Mouse (Mus musculus) neural tube, postnatal 0 days (tissue): ENCODE measurements around the gene Olfr453. TPM values are rescaled to one million over a fixed set of nuclear protein-coding genes. Genes with fewer than 3 reads are reported as not detected.

Source experiments
- polyA plus RNA-seq: library from polyadenylated mRNA; unstranded; fragments of >200 nt; fragmentation: Nextera tagmentation; extraction: Ambion mirVana; gene quantifications from 2 replicates; pipeline ENCODE4 v1.2.1, GENCODE M21; 2015

Olfr453 gene
- not detected in 2 replicates for polyA plus RNA-seq

DNA sequence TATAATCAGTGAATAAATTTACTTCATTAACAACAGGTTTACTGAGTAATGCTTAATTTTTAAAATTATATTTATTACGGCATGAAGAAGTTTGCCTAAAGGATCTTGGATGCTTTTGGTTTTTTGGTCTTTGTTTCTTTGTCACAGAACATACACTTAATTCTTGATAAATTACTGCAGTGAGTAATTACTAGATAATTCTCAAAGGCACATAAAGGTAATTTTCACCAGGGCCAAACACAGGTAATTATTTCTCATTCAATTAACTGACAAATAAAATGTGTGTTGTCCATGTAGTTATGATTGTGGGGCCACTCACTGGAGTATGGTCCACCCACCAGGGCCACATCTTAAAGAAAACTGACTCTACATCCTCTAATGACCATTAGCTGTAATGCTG, at the start of gene Olfr453:
TSS of gene Olfr453 (plus strand) at position 301 of the 400 bp plus-strand sequence.

GRCm38 (mm10) chr6:42709291-42710211, 29.6 kb upstream of the Olfr453 start, which contains the start of gene Tcaf1:
Gene Tcaf1, minus strand, starts transcription at chr6:42710088.

GRCm38 (mm10) chr6:42756104-42756503, 16.9 kb downstream of the Olfr453 start, which contains the start of gene Olfr38:
Gene Olfr38, plus strand, starts transcription at chr6:42756404.

GRCm38 (mm10) chr6:42784793-42785192, 45.6 kb downstream of the Olfr453 start, which contains the start of gene Olfr452:
Gene Olfr452, plus strand, starts transcription at chr6:42785093.

Other genes with a start within 250 kb of the Olfr453 start
- gene Olfr455, start 191.8 kb upstream of the Olfr453 start, polyA plus RNA-seq = not detected in 2 replicates
- not detected in 2 replicates for gene Tcaf3, start 141.7 kb upstream of the Olfr453 start, polyA plus RNA-seq
- 2.6 TPM in 2 replicates for gene Tcaf2, start 94.1 kb upstream of the Olfr453 start, polyA plus RNA-seq
- gene Tcaf1, start 29.3 kb upstream of the Olfr453 start, polyA plus RNA-seq = 161 and 171 TPM in 2 replicates
- gene Olfr38, start 17.0 kb downstream of the Olfr453 start, polyA plus RNA-seq = not detected in 2 replicates
- gene Olfr452, start 45.7 kb downstream of the Olfr453 start, polyA plus RNA-seq = not detected in 2 replicates
- not detected in 2 replicates for gene Olfr450, start 72.6 kb downstream of the Olfr453 start, polyA plus RNA-seq
- not detected in 2 replicates for gene Olfr449, start 95.0 kb downstream of the Olfr453 start, polyA plus RNA-seq
- gene Olfr448, start 151.1 kb downstream of the Olfr453 start, polyA plus RNA-seq = not detected in 2 replicates
- not detected in 2 replicates for gene Olfr447, start 169.5 kb downstream of the Olfr453 start, polyA plus RNA-seq
- gene Olfr446, start 182.0 kb downstream of the Olfr453 start, polyA plus RNA-seq = not detected in 2 replicates
- not detected in 2 replicates for gene Olfr444, start 209.7 kb downstream of the Olfr453 start, polyA plus RNA-seq